Mouse (Mus musculus) kidney, adult 9 months (tissue): ENCODE measurements around the gene Wnt5a.

Experiments
- DNase-seq: peaks from one replicate; pipeline ENCODE4 v3.0.0; 2022

Gene Wnt5a

GRCm38 (mm10) chr14:28504101-28505050, at the start of gene Wnt5a:
Gene Wnt5a, plus strand, starts transcription at chr14:28504750.
- DNase-seq, result peak; percentile 45

GRCm38 (mm10) chr14:28456372-28457076, 48.0 kb upstream of the Wnt5a start:
- peak; percentile 61 for DNase-seq

- no peak for DNase-seq
These were observed 47.1 kb upstream of the Wnt5a start for GRCm38 (mm10) chr14:28457428-28457827.

GRCm38 (mm10) chr14:28467956-28468355, 36.6 kb upstream of the Wnt5a start:
- peak; percentile 66 for DNase-seq

- no peak for DNase-seq
These were observed 34.9 kb upstream of the Wnt5a start for GRCm38 (mm10) chr14:28469696-28470095.

- DNase-seq, result no peak
These were observed 34.3 kb upstream of the Wnt5a start for GRCm38 (mm10) chr14:28470212-28470611.

GRCm38 (mm10) chr14:28475012-28475411, 29.5 kb upstream of the Wnt5a start:
- DNase-seq, result no peak

- DNase-seq, result no peak
These were observed 29.1 kb upstream of the Wnt5a start for GRCm38 (mm10) chr14:28475421-28475820.

GRCm38 (mm10) chr14:28476746-28477145, 27.8 kb upstream of the Wnt5a start:
- no peak for DNase-seq

GRCm38 (mm10) chr14:28480866-28481265, 23.7 kb upstream of the Wnt5a start:
- no peak for DNase-seq

GRCm38 (mm10) chr14:28493806-28494205, 10.7 kb upstream of the Wnt5a start:
- no peak for DNase-seq

- no peak for DNase-seq
These were observed 10.3 kb upstream of the Wnt5a start for GRCm38 (mm10) chr14:28494273-28494672.

- no peak for DNase-seq
These were observed 3.2 kb upstream of the Wnt5a start for GRCm38 (mm10) chr14:28501216-28501878.

GRCm38 (mm10) chr14:28503276-28503675, 1.3 kb upstream of the Wnt5a start:
- no peak for DNase-seq

GRCm38 (mm10) chr14:28505051-28505585, 568 bp downstream of the Wnt5a start:
- peak; percentile 39 for DNase-seq

- DNase-seq, result peak; percentile 40
These were observed 1.2 kb downstream of the Wnt5a start for GRCm38 (mm10) chr14:28505586-28506375.

- peak; percentile 50 for DNase-seq
These were observed 1.9 kb downstream of the Wnt5a start for GRCm38 (mm10) chr14:28506376-28506831.

GRCm38 (mm10) chr14:28507011-28507410, 2.5 kb downstream of the Wnt5a start:
- DNase-seq, result peak; percentile 27

GRCm38 (mm10) chr14:28507471-28507870, 2.9 kb downstream of the Wnt5a start:
- peak; percentile 66 for DNase-seq

- DNase-seq, result no peak
These were observed 4.0 kb downstream of the Wnt5a start for GRCm38 (mm10) chr14:28508288-28509258.
